Mouse (Mus musculus): Measurements from ENCODE around the gene Ebi3.

The Ebi3 gene

GRCm38 (mm10) chr17:55958584-55958886 is 6.1 kb downstream of the Ebi3 start:
- no peak for DNase-seq (ENCODE audit: low spot score in 2 of 2)

DNA sequence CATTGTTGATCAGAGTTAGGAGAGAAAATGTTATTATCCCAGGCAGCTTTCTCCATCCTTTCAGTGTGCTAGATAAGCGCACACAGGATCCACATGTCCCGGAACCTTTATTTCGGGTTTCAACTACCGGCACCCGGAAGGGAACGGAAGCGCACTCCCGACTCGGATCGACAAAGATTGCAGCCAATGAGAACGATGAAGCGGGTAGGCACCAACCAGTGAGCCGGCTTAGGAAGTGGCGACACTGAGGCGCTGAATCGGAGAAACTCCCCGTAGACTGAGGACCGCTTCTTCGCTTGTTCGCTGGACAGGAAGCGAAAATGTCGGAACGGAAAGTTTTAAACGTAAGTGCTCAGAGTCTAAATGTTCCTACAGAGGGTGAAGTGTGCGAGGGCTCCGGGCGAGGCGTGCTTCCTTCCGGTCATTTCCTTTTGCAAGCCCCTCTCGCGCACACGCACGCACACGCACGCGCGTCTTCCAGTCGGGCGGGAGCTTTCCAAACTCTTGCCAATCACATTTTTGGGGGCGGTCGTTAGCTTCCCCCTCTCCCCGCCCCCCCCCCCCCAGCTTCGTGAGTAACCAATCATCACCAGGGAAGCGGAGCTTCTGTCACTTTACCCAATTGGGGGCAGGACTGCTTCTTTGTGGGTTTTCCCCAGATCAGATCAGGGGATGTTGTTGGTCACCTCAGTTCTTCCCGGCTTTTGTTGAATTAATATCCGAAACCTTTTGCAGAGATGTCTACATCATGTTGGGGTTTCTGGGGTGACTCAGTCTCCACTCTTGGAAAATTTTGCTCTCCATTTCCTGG is 6.7 kb downstream of the Ebi3 start, which contains the start of gene Yju2:
TSS of gene Yju2 (plus strand) at position 182 of the 811 bp plus-strand sequence.
- DNase-seq (ENCODE audit: low spot score in 2 of 2) = peak; percentile 91 to 94

DNA sequence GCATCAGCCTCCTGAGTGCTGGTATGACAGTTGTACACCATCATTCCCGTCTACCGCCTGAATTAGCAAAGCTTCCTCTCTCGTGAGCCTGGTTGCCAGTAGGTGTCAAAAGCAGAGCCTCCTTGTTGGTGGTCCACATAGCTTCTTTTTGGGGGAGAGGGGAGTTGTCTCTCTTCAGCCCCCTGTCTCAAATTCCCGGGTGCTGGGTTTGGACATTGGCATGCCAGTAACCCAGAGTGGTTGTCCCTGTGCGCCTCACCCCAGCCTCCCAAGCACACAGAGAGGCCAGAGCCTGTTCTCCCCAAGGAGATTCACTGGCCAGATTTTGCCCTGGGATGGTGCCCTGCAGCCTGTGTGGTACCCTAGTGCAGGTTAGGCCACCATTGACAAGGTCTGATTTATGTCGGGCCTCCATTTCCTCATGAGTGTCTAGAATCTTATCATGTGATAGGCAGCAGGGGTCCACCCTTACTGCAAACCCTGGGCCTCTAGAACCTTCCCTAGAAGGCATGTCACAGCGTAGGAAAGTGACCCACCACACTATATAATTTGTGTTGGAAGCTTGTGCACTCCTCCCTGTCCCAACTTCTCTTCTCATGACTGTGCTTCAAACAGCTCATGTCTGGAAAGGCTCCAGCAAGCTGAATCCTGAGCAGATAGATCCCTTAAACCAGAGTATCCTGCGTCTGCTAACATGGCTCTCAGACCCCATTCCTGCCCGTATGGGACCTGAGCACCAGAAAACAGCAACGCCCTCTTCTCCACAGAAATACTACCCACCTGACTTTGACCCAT is 7.7 kb downstream of the Ebi3 start:
- DNase-seq (ENCODE audit: low spot score in 2 of 2) = no peak

DNA sequence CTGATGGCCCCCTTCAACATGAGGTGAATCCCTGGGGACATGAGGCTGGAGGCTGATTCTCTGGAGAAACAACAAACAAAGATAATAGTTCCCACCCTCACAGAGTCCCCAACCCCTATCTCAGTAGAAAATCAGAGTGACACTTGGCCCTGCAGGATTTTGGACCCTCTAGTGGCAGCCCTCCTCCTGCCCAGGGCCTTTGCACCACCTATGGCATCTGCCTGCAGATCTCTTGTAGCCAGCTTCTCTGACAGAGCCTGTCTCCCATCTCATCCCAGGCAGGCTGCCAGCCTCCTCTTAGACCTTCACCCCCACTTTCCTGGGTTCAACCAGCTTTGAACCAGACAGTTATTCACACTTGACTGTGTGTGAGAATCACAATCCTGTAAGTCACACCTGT is 8.4 kb downstream of the Ebi3 start:
- DNase-seq (ENCODE audit: low spot score in 2 of 2) = no peak

DNA sequence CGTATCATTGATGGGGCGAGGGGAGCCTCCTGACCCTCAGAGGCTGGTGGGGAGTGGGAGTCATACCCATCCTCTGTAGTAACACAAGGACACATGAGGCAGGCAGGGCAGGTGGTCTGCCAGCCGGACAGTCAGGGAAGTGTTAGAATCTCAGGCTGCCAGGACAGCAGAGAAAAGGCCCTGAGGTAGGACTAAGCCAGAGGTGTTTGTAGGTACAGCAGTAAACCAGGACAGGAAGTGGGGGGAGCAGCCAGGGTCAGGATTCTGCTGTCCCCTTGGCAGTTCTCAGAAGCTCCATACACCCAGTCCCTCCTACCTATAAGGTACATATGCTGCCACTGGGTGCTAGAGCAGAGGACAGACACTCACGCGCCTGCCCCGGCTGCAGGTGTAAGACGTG is 9.2 kb downstream of the Ebi3 start:
- no peak for DNase-seq (ENCODE audit: low spot score in 2 of 2)

GRCm38 (mm10) chr17:55963171-55963570 is 10.7 kb downstream of the Ebi3 start:
- no peak for DNase-seq (ENCODE audit: low spot score in 2 of 2)

- DNase-seq (ENCODE audit: low spot score in 2 of 2) = no peak
These were observed 12.1 kb downstream of the Ebi3 start for GRCm38 (mm10) chr17:55964496-55964895.

- DNase-seq (ENCODE audit: low spot score in 2 of 2) = no peak
These were observed 12.6 kb downstream of the Ebi3 start for GRCm38 (mm10) chr17:55964996-55965395.

DNA sequence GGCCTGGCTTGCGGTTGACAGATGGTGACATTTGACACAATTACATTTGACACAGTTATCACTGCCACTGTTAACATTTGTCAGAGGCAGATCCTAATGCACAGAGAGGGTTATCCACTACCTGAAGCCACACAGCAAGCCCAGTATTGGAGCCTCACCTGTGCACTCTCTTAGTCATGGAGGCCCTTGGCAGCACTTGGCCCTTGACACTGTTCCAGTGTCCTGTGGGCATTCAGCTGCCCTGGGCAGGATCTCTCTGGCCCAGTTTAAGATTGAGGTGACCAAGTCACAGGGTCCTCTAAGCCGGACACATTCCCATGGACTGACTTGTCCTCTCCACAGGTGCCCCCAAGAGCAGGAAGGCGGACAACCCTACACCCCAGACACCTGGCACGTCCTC is 14.7 kb downstream of the Ebi3 start:
- no peak for DNase-seq (ENCODE audit: low spot score in 2 of 2)

GRCm38 (mm10) chr17:55968210-55968609 is 15.8 kb downstream of the Ebi3 start:
- DNase-seq (ENCODE audit: low spot score in 2 of 2) = no peak

- no peak for DNase-seq (ENCODE audit: low spot score in 2 of 2)
These were observed 17.1 kb downstream of the Ebi3 start for GRCm38 (mm10) chr17:55969560-55969959.

GRCm38 (mm10) chr17:55969966-55970891 is 17.8 kb downstream of the Ebi3 start, which contains the start of gene Shd:
TSS of gene Shd (plus strand) at chr17:55970467.
- no peak for DNase-seq (ENCODE audit: low spot score in 2 of 2)

DNA sequence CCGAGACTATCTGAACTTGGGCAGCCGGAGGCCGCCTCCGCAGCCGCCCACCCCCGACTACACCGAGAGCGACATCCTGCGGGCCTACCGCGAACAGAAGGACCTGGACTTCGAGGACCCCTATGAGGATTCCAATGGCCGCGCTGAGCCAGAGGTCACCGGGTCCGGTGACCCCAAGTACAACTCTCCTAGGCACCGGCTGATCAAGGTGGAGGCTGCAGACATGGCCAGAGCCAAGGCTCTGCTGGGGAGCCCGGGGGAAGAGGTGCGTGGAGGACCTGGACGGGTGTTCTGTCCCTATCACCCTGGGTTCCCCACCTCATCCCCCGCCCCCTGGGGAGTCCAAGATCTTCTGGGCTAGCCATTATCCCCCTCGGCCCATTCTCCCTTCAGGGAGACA is 19.0 kb downstream of the Ebi3 start:
- no peak for DNase-seq (ENCODE audit: low spot score in 2 of 2)

DNA sequence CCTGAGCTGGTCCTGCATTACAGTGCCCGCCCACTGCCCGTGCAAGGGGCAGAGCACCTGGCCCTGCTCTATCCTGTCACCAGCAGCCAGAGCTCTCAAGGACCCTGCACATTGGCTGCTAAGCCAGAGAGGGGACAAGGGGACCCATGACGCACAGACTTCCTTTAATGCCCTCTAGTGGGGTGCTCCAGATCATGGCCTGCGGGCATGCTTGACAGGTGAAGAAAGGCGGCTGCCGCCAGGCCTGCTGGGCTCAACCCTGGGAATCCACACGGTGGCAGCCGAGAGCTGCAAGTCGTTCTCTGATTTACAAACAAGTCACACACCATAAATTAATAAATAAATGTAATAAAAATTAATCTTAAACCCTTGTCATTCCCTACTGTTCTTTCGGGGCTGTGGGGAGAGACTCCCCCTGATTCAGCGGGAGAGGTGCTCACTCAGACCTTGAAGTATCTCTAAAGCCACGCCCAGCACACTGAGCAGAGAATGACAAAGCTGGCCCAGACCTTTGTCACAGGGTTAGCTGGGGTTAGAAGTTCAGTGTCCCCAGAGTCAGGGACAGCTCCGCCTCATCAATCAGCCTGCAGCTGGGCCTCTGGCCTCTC is 23.9 kb downstream of the Ebi3 start:
- peak in 1 of 2 experiments; percentile 64 for DNase-seq (ENCODE audit: low spot score in 2 of 2)

GRCm38 (mm10) chr17:55977301-55977700 is 24.9 kb downstream of the Ebi3 start:
- DNase-seq (ENCODE audit: low spot score in 2 of 2) = no peak

- DNase-seq (ENCODE audit: low spot score in 2 of 2) = peak; percentile 80 to 81
These were observed 33.9 kb downstream of the Ebi3 start, which contains the start of gene Fsd1 for GRCm38 (mm10) chr17:55986030-55986961. TSS of gene Fsd1 (plus strand) at chr17:55986509.

DNA sequence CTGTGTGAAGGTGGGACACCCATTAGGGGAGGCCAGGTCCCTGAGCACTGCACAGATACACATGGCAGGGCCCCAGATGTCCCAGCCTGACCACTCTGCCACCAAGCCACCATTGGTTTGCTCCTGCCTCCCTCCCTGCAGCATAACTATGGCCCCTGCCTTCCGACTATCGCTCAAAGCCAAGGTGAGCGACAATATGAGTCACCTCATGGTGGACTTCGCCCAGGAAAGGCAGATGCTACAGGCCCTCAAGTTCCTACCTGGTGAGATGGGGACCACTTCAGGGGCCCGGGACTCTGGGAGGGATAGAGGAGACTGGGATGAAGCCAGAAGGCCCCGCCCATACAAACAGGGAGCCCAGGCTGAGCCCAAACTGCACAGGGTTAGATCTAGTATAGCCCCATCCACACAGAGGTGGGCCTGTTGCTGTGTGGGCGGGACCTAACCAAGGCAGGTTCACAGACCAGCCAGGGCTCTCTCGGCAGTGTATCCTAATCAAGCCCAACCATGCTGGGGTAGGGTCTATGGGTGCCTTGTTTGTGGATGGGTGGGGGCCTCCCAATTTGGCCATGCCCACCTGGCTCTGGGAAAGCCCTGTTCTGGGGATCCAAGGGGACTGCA is 37.9 kb downstream of the Ebi3 start:
- DNase-seq (ENCODE audit: low spot score in 2 of 2) = no peak

DNA sequence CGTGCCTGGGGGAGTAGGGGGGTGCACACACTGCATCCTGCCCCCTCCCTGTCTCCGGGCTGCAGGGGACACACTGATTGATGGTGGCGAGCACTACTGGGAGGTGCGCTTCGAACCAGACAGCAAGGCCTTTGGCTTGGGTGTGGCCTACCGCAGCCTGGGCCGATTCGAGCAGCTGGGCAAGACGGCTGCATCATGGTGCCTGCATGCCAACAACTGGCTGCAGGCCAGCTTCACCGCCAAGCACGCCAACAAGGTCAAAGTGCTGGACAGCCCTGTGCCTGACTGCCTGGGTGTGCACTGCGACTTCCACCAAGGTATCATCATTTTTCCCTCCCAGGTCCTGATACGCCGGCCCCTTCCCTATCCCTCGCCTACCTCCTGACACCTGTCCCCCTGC is 43.6 kb downstream of the Ebi3 start:
- DNase-seq (ENCODE audit: low spot score in 2 of 2) = no peak

- no peak for DNase-seq (ENCODE audit: low spot score in 2 of 2)
These were observed 47.5 kb downstream of the Ebi3 start for GRCm38 (mm10) chr17:55999794-56000499.
